Mouse (Mus musculus): ENCODE measurements around the gene Hamp.

Gene Hamp

DNA sequence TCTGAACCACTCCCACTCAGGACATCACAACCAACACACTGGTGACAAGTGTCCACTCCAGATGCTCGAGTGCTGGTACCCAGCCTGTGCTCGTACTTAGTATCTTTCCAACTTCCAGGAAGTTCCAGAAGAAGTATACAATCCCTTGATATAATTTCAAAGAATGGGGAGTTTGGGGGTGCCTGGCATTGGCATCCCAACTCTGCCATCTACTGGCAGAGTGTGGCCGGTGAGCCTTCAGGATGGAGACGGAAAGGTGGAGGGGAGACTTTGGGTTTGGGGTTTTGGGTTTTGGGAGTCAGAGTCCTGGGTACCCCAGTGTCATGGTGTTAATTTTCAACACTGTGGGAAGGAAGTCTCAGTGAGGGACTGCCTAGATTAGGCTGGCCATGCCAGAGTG is 39.8 kb downstream of the Hamp start:
- DNase-seq, result no peak

DNA sequence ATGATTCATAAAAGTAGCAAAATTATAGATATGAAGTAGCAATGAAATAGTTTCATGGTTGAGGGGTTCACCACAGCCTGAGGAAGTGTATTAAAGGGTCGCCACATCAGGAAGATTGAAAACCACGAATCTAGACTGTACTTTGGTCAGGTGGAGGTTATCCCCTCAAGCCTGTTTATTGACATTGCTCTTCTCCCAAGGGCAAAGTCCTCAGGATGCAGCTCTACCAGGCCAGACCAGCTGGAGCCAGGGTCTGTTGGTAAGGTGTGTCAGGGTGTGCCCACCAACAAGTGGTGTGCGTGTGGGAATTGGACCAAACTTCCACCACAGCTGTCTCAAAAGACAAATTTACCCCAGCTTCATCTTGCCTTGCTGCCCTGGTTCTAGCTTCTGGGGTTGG is 48.6 kb downstream of the Hamp start:
- no peak for DNase-seq

DNA sequence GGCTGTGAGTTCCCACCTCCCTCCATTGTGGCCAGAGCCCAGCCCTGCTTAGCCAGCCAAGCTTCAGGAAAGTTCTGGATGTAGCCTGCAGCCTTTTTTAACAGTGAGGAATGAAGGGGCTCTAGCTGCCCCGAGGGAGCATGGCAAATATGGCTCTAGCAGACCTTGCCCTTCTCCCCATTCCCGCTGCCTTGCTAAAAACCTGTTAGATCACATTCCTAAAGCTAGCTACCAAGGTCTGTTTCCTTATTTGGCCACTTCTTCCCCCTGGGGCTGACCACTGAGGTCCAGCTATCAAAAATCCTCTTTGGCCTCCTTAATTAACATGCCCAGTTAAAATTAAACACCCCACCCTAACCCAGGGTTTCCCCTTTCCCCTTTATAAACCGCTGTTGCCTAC is 51.3 kb downstream of the Hamp start:
- no peak for DNase-seq

Measured in liver (tissue).